Mouse (Mus musculus) bone marrow, adult 2 months (tissue): Measurements from ENCODE around the gene Wdr17.

ENCODE experiments used
- CTCF ChIP-seq: fragments of 200-500 bp; IDR thresholded peaks from 2 replicates; pipeline ENCODE4 v1.5.1; 2011; ENCODE audit warnings: low read length, control low read depth; ENCODE audit not compliant: control insufficient read depth, insufficient read depth
- POLR2A ChIP-seq: fragments of 200-500 bp; IDR thresholded peaks from 2 replicates; pipeline ENCODE4 v1.6.1; 2011; ENCODE audit warnings: low read depth, mild to moderate bottlenecking, control low read depth, low read length, borderline replicate concordance; ENCODE audit not compliant: control insufficient read depth

- TF ChIP-seq CTCF: no peak
- TF ChIP-seq POLR2A: no peak
Observed at GRCm38 (mm10) chr8:54596940-54597339, 290.0 kb downstream of the Wdr17 start.
